Mouse (Mus musculus) testis, adult 2 months (tissue): ENCODE results near the gene Gdf11.

Source experiments
- CTCF ChIP-seq: fragments of 200-500 bp; IDR thresholded peaks from 2 replicates; pipeline ENCODE4 v1.5.1; 2012; ENCODE audit warnings: low read depth, mild to moderate bottlenecking, inconsistent platforms, low read length, moderate library complexity; ENCODE audit not compliant: control insufficient read depth, insufficient read depth, insufficient replicate concordance
- POLR2A ChIP-seq: fragments of 200-500 bp; IDR thresholded peaks from 2 replicates; pipeline ENCODE4 v1.6.1; 2012; ENCODE audit warnings: low read depth, mild to moderate bottlenecking, inconsistent platforms, low read length, moderate library complexity; ENCODE audit not compliant: control insufficient read depth

DNA sequence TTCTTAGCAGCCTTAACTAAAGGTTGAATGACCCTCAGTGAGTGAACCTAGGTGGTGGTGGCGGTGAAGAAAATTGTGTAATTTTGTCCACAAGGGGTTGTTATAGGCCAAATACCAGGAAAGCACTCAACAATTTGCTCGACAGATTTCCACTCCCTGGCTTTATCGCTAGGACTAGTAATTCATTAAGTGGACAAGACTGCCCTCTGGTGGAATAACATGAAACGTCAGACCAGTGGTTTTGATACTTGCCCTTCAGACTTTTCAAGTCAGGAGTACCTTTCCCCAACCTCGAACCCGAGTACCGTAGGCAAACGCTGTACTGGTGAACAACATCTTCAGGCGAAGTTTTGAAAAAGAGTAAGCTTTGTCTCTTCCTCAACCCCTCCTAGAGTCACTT is 3.9 kb upstream of the Gdf11 start:
- peak; percentile 23; the same call in 1 of the 2 replicates for TF ChIP-seq CTCF
- no peak for TF ChIP-seq POLR2A
